Mouse (Mus musculus): Measurements from ENCODE around the gene Olfm1. TPM values are rescaled to one million over a fixed set of nuclear protein-coding genes. Genes with fewer than 3 reads are reported as not detected.

Olfm1 gene
- polyA plus RNA-seq, 1 experiment from 2014 or later: 17.0 TPM

- Histone ChIP-seq H3K4me1 (no peaks in the 10 kb centered on the region), H3K27ac (no peak overlapping the region), H3K27me3 (0 out of 2 replicates have a peak, but pooled peaks cover 4% of the 10 kb centered on the region), H3K36me3 (no peaks in the 10 kb centered on the region), H3K4me2 (no peak overlapping the region), H3K4me3 (no peak overlapping the region), H3K9me3 (no peaks in the 10 kb centered on the region), H3K9ac (no peak overlapping the region)
- 77% methylated on average over 11 of the region's 11 CpGs for WGBS
- no peak for ATAC-seq (ENCODE audit: insufficient number of reproducible peaks, insufficient read depth, low FRiP score, low TSS enrichment, low read depth)
Observed at GRCm38 (mm10) chr2:28173225-28174141, 19.3 kb upstream of the Olfm1 start.

DNA sequence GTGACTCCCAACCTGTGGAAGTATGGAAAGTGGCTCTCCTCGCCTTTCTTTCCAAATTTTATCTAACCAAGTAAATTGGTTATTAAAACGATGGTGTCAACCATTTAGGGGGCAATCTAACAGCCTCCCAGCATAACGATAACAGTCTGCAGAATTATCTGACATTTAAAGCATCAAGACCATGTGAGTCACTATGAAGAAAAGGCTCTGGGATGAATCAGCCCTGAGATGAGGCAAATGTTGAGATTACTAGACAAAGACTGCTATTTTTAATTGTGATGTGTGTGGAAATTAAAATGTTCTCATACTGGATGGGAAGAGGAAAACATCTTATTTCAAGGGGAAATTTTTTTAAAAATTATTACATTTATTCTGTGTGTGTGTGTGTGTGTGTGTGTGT lies 18.4 kb upstream of the Olfm1 start:
- Histone ChIP-seq H3K4me1 (no peaks in the 10 kb centered on the region), H3K9me3 (no peaks in the 10 kb centered on the region), H3K27ac (no peak overlapping the region), H3K4me3 (no peak overlapping the region), H3K36me3 (no peaks in the 10 kb centered on the region), H3K4me2 (no peak overlapping the region), H3K27me3 (0 out of 2 replicates have a peak, but pooled peaks cover 4% of the 10 kb centered on the region), H3K9ac (no peak overlapping the region)
- ATAC-seq (ENCODE audit: insufficient number of reproducible peaks, insufficient read depth, low FRiP score, low TSS enrichment, low read depth): no peak
- WGBS: 72% methylated on average over 3 of the region's 3 CpGs

DNA sequence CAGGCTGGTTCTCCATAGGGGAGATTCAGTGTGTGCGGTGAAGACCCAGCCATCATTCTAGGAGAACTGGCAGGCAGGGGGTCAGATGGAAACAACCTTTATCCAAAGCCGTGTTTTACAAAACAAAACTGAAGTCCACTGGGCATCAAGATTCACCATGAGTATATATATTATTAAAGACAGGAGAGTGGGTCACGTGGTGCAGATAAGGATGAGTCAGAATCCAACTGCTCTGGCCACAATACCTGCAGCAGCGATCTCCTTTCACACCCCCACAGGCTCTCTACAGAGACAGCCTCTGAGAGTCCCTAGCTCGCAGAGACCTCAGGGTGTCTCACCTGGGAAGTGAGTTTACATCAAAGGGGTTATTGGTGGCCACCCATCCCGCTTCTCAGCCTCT lies 14.2 kb upstream of the Olfm1 start:
- no peak overlapping the region for H3K4me2 ChIP-seq
- no peaks in the 10 kb centered on the region for H3K4me1 ChIP-seq
- H3K27me3 ChIP-seq: 0 out of 2 replicates have a peak, but pooled peaks cover 3% of the 10 kb centered on the region
- 74% methylated on average over 6 of the region's 6 CpGs for WGBS
- no peak overlapping the region for H3K4me3 ChIP-seq
- H3K36me3 ChIP-seq: no peaks in the 10 kb centered on the region
- H3K9ac ChIP-seq: no peak overlapping the region
- no peak for ATAC-seq (ENCODE audit: insufficient number of reproducible peaks, insufficient read depth, low FRiP score, low TSS enrichment, low read depth)
- H3K9me3 ChIP-seq: no peaks in the 10 kb centered on the region
- no peak overlapping the region for H3K27ac ChIP-seq

- no peak overlapping the region for H3K9ac ChIP-seq
- 74% methylated on average over 3 of the region's 3 CpGs for WGBS
- H3K9me3 ChIP-seq: no peaks in the 10 kb centered on the region
- no peak overlapping the region for H3K4me3 ChIP-seq
- no peak overlapping the region for H3K4me2 ChIP-seq
- 0 out of 2 replicates have a peak, but pooled peaks cover 3% of the 10 kb centered on the region for H3K27me3 ChIP-seq
- no peak overlapping the region for H3K27ac ChIP-seq
- no peaks in the 10 kb centered on the region for H3K4me1 ChIP-seq
- no peaks in the 10 kb centered on the region for H3K36me3 ChIP-seq
- no peak for ATAC-seq (ENCODE audit: insufficient number of reproducible peaks, insufficient read depth, low FRiP score, low TSS enrichment, low read depth)
Observed at GRCm38 (mm10) chr2:28180053-28180452, 12.7 kb upstream of the Olfm1 start.

GRCm38 (mm10) chr2:28188398-28188944 lies 4.3 kb upstream of the Olfm1 start:
- WGBS: 57% methylated on average over 8 of the region's 8 CpGs
- H3K27me3 ChIP-seq: peaks cover 27% of the 10 kb centered on the region
- H3K36me3 ChIP-seq: no peaks in the 10 kb centered on the region
- H3K9ac ChIP-seq: no peak overlapping the region
- H3K9me3 ChIP-seq: no peaks in the 10 kb centered on the region
- ATAC-seq (ENCODE audit: insufficient number of reproducible peaks, insufficient read depth, low FRiP score, low TSS enrichment, low read depth): no peak
- peaks cover 11% of the 10 kb centered on the region for H3K4me1 ChIP-seq
- H3K4me3 ChIP-seq: no peak overlapping the region
- no peak overlapping the region for H3K4me2 ChIP-seq
- no peak overlapping the region for H3K27ac ChIP-seq

- 32% methylated on average over 12 of the region's 12 CpGs for WGBS
- peaks cover 14% of the 10 kb centered on the region for H3K4me1 ChIP-seq
- H3K27ac ChIP-seq: no peak overlapping the region
- no peak for ATAC-seq (ENCODE audit: insufficient number of reproducible peaks, insufficient read depth, low FRiP score, low TSS enrichment, low read depth)
- peaks cover 44% of the 10 kb centered on the region for H3K27me3 ChIP-seq
- no peaks in the 10 kb centered on the region for H3K9me3 ChIP-seq
- H3K9ac ChIP-seq: peak overlapping the region; percentile 69; the same call in 1 of the 2 replicates
- H3K36me3 ChIP-seq: no peaks in the 10 kb centered on the region
- peak overlapping the region; percentile 62 for H3K4me3 ChIP-seq
- H3K4me2 ChIP-seq: peak overlapping the region; percentile 95
Observed at GRCm38 (mm10) chr2:28193690-28194087, 897 bp downstream of the Olfm1 start.

GRCm38 (mm10) chr2:28194962-28195617 lies 2.3 kb downstream of the Olfm1 start:
- peaks cover 44% of the 10 kb centered on the region for H3K27me3 ChIP-seq
- H3K36me3 ChIP-seq: no peaks in the 10 kb centered on the region
- H3K9ac ChIP-seq: no peak overlapping the region
- no peaks in the 10 kb centered on the region for H3K9me3 ChIP-seq
- no peak for ATAC-seq (ENCODE audit: insufficient number of reproducible peaks, insufficient read depth, low FRiP score, low TSS enrichment, low read depth)
- H3K27ac ChIP-seq: no peak overlapping the region
- peaks cover 14% of the 10 kb centered on the region for H3K4me1 ChIP-seq
- WGBS: 34% methylated on average over 6 of the region's 6 CpGs
- no peak overlapping the region for H3K4me2 ChIP-seq
- H3K4me3 ChIP-seq: no peak overlapping the region

GRCm38 (mm10) chr2:28195726-28196125 lies 2.9 kb downstream of the Olfm1 start:
- H3K4me1 ChIP-seq: peaks cover 14% of the 10 kb centered on the region
- H3K36me3 ChIP-seq: no peaks in the 10 kb centered on the region
- H3K4me3 ChIP-seq: no peak overlapping the region
- no peak overlapping the region for H3K9ac ChIP-seq
- H3K27me3 ChIP-seq: peaks cover 44% of the 10 kb centered on the region
- no peak overlapping the region for H3K27ac ChIP-seq
- no peak overlapping the region for H3K4me2 ChIP-seq
- no peak for ATAC-seq (ENCODE audit: insufficient number of reproducible peaks, insufficient read depth, low FRiP score, low TSS enrichment, low read depth)
- no peaks in the 10 kb centered on the region for H3K9me3 ChIP-seq
- 79% methylated on average over 8 of the region's 8 CpGs for WGBS

DNA sequence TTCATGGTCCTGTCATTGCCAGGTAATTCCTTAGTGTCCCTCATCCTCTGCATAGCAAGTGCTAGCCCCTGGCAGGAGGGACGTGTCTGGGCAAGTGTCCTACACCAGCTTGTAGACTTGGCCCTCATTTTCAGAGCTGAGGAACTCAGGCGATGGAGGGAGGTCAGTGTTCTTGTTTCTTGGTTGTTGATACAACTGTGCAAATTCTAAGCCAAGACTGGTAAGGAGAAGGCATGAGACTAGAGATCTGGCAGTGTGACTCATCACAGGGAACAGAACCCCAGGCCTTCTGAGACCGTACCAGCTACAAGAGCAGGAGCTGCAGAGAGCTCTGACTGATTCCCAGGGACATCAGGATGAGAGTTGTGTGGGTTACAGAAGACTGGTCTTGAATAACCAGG lies 8.6 kb downstream of the Olfm1 start:
- no peak overlapping the region for H3K4me3 ChIP-seq
- H3K27ac ChIP-seq: no peak overlapping the region
- H3K4me1 ChIP-seq: peaks cover 18% of the 10 kb centered on the region
- peaks cover 13% of the 10 kb centered on the region for H3K27me3 ChIP-seq
- H3K9ac ChIP-seq: no peak overlapping the region
- no peaks in the 10 kb centered on the region for H3K36me3 ChIP-seq
- no peaks in the 10 kb centered on the region for H3K9me3 ChIP-seq
- no peak for ATAC-seq (ENCODE audit: insufficient number of reproducible peaks, insufficient read depth, low FRiP score, low TSS enrichment, low read depth)
- H3K4me2 ChIP-seq: no peak overlapping the region
- 71% methylated on average over 3 of the region's 3 CpGs for WGBS

DNA sequence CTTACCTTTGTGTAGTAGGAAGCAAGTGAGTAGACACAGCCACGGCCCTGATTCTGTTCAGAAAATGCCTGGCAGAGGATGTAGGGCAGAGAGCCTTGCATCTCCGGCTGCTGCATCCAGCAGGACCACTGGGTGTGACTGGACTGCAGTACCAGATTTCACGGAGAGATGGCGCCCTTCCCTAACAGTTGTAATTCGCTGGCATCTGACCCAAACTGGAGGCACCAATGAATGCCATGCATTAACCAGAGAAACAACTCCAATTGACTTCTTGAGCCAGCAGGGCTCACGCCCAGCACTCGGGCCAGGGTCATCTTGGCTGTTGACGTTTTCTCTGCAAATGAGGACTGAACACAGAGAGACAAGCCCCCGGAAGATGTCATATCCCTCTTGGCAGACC lies 11.4 kb downstream of the Olfm1 start:
- WGBS: 6% methylated on average over 9 of the region's 9 CpGs
- Histone ChIP-seq H3K4me2 (peak overlapping the region; percentile 99), H3K9me3 (no peaks in the 10 kb centered on the region), H3K36me3 (no peaks in the 10 kb centered on the region), H3K27ac (no peak overlapping the region), H3K27me3 (peaks cover 18% of the 10 kb centered on the region), H3K4me1 (peaks cover 22% of the 10 kb centered on the region), H3K4me3 (no peak overlapping the region), H3K9ac (no peak overlapping the region)
- no peak for ATAC-seq (ENCODE audit: insufficient number of reproducible peaks, insufficient read depth, low FRiP score, low TSS enrichment, low read depth)

GRCm38 (mm10) chr2:28204677-28205466 lies 12.1 kb downstream of the Olfm1 start:
- H3K4me1 ChIP-seq: peaks cover 22% of the 10 kb centered on the region
- peaks cover 18% of the 10 kb centered on the region for H3K27me3 ChIP-seq
- no peaks in the 10 kb centered on the region for H3K9me3 ChIP-seq
- peak overlapping the region; percentile 82; the same call in 1 of the 2 replicates for H3K9ac ChIP-seq
- ATAC-seq (ENCODE audit: insufficient number of reproducible peaks, insufficient read depth, low FRiP score, low TSS enrichment, low read depth): peak; percentile 22; the same call in 1 of the 2 replicates
- peak overlapping the region; percentile 64 for H3K4me3 ChIP-seq
- no peaks in the 10 kb centered on the region for H3K36me3 ChIP-seq
- WGBS: 15% methylated on average over 19 of the region's 19 CpGs
- no peak overlapping the region for H3K27ac ChIP-seq
- H3K4me2 ChIP-seq: peak overlapping the region; percentile 99
